Mouse (Mus musculus): ENCODE measurements around the gene Trappc2. TPM values are rescaled to one million over a fixed set of nuclear protein-coding genes. Genes with fewer than 3 reads are reported as not detected.
A peak's percentile ranks its signal among the peaks of the same experiment; 100 is the strongest.

The Trappc2 gene
- polyA plus RNA-seq, 1 experiment from 2014 or later = 91.4 TPM

- H3K4me2 ChIP-seq (replicated peaks) = no peak overlapping the region
- no peak for ATAC-seq (ENCODE audit: low FRiP score)
- no peaks in the 10 kb centered on the region for H3K9me3 ChIP-seq (ENCODE audit: control insufficient read depth, low read length)
- H3K27me3 ChIP-seq (ENCODE audit: control insufficient read depth, insufficient read depth, low read length) = no peaks in the 10 kb centered on the region
- no peaks in the 10 kb centered on the region for H3K4me1 ChIP-seq (replicated peaks; ENCODE audit: control insufficient read depth, insufficient read depth, low read length)
- WGBS = 100% methylated on average over 1 of the region's 1 CpGs
- DNase-seq (ENCODE audit: low spot score) = no peak
- no peak overlapping the region for H3K9ac ChIP-seq
- H3K27ac ChIP-seq = no peak overlapping the region
- H3K4me3 ChIP-seq (replicated peaks; ENCODE audit: low read length) = no peak overlapping the region
- H3K36me3 ChIP-seq (replicated peaks; ENCODE audit: control insufficient read depth, insufficient read depth) = peaks cover 4% of the 10 kb centered on the region; the same call in 1 of the 2 replicates
Measured at GRCm38 (mm10) chrX:166455525-166455924, 15.2 kb downstream of the Trappc2 start.

DNA sequence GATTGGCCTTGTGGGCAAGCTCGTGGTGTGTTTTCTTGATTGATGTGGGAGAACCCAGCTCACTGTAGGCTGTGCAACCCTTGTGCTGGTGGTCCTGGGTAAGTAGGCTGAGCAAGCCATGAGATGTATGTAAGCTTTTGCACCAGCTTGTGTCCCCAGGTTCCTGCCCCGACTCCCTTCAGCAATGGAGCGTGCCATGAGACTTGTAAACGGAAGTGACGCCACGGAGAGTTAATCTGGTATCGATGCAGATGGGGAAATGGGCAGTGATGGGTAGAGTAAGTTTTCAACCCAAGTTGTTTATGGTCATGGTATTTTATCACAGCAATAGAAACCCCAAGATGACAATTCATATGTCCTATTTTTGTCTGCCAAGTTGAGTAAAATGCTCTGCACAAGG is 27.9 kb downstream of the Trappc2 start:
- Histone ChIP-seq H3K9me3 (ENCODE audit: control insufficient read depth, low read length) (no peaks in the 10 kb centered on the region), H3K9ac (no peak overlapping the region), H3K27ac (no peak overlapping the region), H3K36me3 (replicated peaks; ENCODE audit: control insufficient read depth, insufficient read depth) (no peaks in the 10 kb centered on the region), H3K4me2 (replicated peaks) (no peak overlapping the region), H3K27me3 (ENCODE audit: control insufficient read depth, insufficient read depth, low read length) (no peaks in the 10 kb centered on the region), H3K4me1 (replicated peaks; ENCODE audit: control insufficient read depth, insufficient read depth, low read length) (no peaks in the 10 kb centered on the region), H3K4me3 (replicated peaks; ENCODE audit: low read length) (no peak overlapping the region)
- ATAC-seq (ENCODE audit: low FRiP score) (no peak), DNase-seq (ENCODE audit: low spot score) (no peak)
- 96% methylated on average over 7 of the region's 7 CpGs for WGBS

DNA sequence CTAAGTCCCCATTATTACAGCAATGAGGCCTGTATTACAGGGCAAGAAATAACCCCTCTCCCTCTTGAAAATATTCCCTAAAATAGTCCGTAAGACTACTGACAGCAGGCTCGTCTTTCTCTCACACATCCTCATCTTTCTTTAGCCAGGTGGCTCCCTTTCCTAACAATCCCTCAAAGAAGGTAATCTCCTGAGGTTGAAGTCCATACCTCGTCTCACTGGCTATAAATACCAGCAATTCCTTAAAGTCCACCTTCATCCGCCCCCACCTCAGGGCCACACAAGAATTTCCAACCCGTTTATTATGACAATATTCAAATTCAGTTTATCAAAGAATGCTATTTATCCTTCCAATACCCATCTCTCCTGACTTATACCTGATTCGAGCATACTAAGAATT is 32.2 kb downstream of the Trappc2 start:
- Histone ChIP-seq H3K27me3 (ENCODE audit: control insufficient read depth, insufficient read depth, low read length) (no peaks in the 10 kb centered on the region), H3K4me2 (replicated peaks) (no peak overlapping the region), H3K4me3 (replicated peaks; ENCODE audit: low read length) (no peak overlapping the region), H3K36me3 (replicated peaks; ENCODE audit: control insufficient read depth, insufficient read depth) (no peaks in the 10 kb centered on the region), H3K4me1 (replicated peaks; ENCODE audit: control insufficient read depth, insufficient read depth, low read length) (0 out of 2 replicates have a peak, but pooled peaks cover 3% of the 10 kb centered on the region), H3K9me3 (ENCODE audit: control insufficient read depth, low read length) (no peaks in the 10 kb centered on the region), H3K9ac (no peak overlapping the region), H3K27ac (no peak overlapping the region)
- no peak for DNase-seq (ENCODE audit: low spot score)
- WGBS = 88% methylated on average over 6 of the region's 6 CpGs
- ATAC-seq (ENCODE audit: low FRiP score) = no peak

DNA sequence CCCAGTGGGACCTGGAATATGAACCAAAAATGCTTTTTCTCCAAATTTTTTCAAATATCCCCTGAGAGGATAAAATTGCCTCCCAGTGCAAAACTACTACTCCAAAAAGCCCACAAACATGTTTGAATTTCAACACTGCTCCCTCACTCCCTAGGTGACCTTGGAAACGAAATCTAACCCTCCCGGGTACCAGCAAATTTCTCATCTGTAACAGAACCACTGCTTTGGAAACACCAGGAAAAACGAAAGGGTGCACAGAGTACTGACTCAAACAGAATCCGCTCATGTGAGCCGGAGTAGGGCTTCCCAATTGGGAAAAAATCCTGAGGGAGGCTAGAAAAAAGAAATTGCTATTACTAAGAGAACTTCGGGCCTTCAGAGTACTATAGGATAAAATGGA is 37.0 kb downstream of the Trappc2 start:
- Histone ChIP-seq H3K4me2 (replicated peaks) (peak overlapping the region; percentile 65), H3K9me3 (ENCODE audit: control insufficient read depth, low read length) (no peaks in the 10 kb centered on the region), H3K4me3 (replicated peaks; ENCODE audit: low read length) (peak overlapping the region; percentile 4; the same call in 1 of the 2 replicates), H3K4me1 (replicated peaks; ENCODE audit: control insufficient read depth, insufficient read depth, low read length) (0 out of 2 replicates have a peak, but pooled peaks cover 6% of the 10 kb centered on the region), H3K27me3 (ENCODE audit: control insufficient read depth, insufficient read depth, low read length) (no peaks in the 10 kb centered on the region), H3K36me3 (replicated peaks; ENCODE audit: control insufficient read depth, insufficient read depth) (no peaks in the 10 kb centered on the region), H3K27ac (no peak overlapping the region), H3K9ac (no peak overlapping the region)
- 71% methylated on average over 6 of the region's 6 CpGs for WGBS
- DNase-seq (ENCODE audit: low spot score) = no peak
- ATAC-seq (ENCODE audit: low FRiP score) = no peak

GRCm38 (mm10) chrX:166478631-166479364 is 38.4 kb downstream of the Trappc2 start:
- Histone ChIP-seq H3K4me3 (replicated peaks; ENCODE audit: low read length) (peak overlapping the region; percentile 60), H3K4me2 (replicated peaks) (peak overlapping the region; percentile 65), H3K9me3 (ENCODE audit: control insufficient read depth, low read length) (no peaks in the 10 kb centered on the region), H3K27ac (peak overlapping the region; percentile 82), H3K36me3 (replicated peaks; ENCODE audit: control insufficient read depth, insufficient read depth) (no peaks in the 10 kb centered on the region), H3K27me3 (ENCODE audit: control insufficient read depth, insufficient read depth, low read length) (no peaks in the 10 kb centered on the region), H3K4me1 (replicated peaks; ENCODE audit: control insufficient read depth, insufficient read depth, low read length) (0 out of 2 replicates have a peak, but pooled peaks cover 6% of the 10 kb centered on the region), H3K9ac (peak overlapping the region; percentile 76)
- DNase-seq (ENCODE audit: low spot score) (peak; percentile 24), ATAC-seq (ENCODE audit: low FRiP score) (no peak)
- 26% methylated on average over 28 of the region's 28 CpGs for WGBS

- H3K27me3 ChIP-seq (ENCODE audit: control insufficient read depth, insufficient read depth, low read length) = no peaks in the 10 kb centered on the region
- peak within 1 kb of the TSS; percentile 82 for H3K27ac ChIP-seq
- H3K36me3 ChIP-seq (replicated peaks; ENCODE audit: control insufficient read depth, insufficient read depth) = no peaks in the 10 kb centered on the region
- peak within 1 kb of the TSS; percentile 65 for H3K4me2 ChIP-seq (replicated peaks)
- ATAC-seq (ENCODE audit: low FRiP score) (peak; percentile 99), DNase-seq (ENCODE audit: low spot score) (peak; percentile 80)
- peak within 1 kb of the TSS; percentile 60 for H3K4me3 ChIP-seq (replicated peaks; ENCODE audit: low read length)
- H3K9ac ChIP-seq = peak within 1 kb of the TSS; percentile 76
- no peaks in the 10 kb centered on the region for H3K9me3 ChIP-seq (ENCODE audit: control insufficient read depth, low read length)
- 17% methylated on average over 33 of the region's 41 CpGs for WGBS
- H3K4me1 ChIP-seq (replicated peaks; ENCODE audit: control insufficient read depth, insufficient read depth, low read length) = 0 out of 2 replicates have a peak, but pooled peaks cover 6% of the 10 kb centered on the region
Measured at GRCm38 (mm10) chrX:166479365-166479983, 39.1 kb downstream of the Trappc2 start, which contains the start of gene Rab9. Gene Rab9, minus strand, starts transcription at chrX:166479867.

DNA sequence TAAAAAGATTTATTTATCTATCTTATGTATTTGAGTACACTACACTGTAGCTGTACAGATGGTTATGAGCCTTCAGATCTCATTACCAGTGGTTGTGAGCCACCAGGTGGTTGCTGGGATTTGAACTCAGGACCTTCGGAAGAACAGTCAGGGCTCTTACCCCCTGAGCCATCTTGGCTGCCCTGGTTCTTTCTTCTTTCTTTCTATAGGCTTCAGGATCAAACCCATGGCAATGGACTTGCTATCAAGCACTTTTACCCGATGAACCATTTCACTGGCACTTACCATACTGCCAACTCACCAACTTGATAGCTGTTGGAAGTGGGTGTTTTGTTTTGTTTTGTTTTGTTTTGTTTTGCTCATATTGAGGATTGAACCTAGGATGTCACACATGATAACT is 54.7 kb downstream of the Trappc2 start:
- no peaks in the 10 kb centered on the region for H3K4me1 ChIP-seq (replicated peaks; ENCODE audit: control insufficient read depth, insufficient read depth, low read length)
- H3K9me3 ChIP-seq (ENCODE audit: control insufficient read depth, low read length) = no peaks in the 10 kb centered on the region
- no peak overlapping the region for H3K9ac ChIP-seq
- H3K27me3 ChIP-seq (ENCODE audit: control insufficient read depth, insufficient read depth, low read length) = 0 out of 2 replicates have a peak, but pooled peaks cover 3% of the 10 kb centered on the region
- WGBS = 93% methylated on average over 2 of the region's 2 CpGs
- ATAC-seq (ENCODE audit: low FRiP score) (no peak), DNase-seq (ENCODE audit: low spot score) (no peak)
- no peak overlapping the region for H3K4me2 ChIP-seq (replicated peaks)
- no peak overlapping the region for H3K4me3 ChIP-seq (replicated peaks; ENCODE audit: low read length)
- no peak overlapping the region for H3K27ac ChIP-seq
- H3K36me3 ChIP-seq (replicated peaks; ENCODE audit: control insufficient read depth, insufficient read depth) = no peaks in the 10 kb centered on the region

- H3K9ac ChIP-seq = no peak overlapping the region
- 0 out of 2 replicates have a peak, but pooled peaks cover 3% of the 10 kb centered on the region for H3K27me3 ChIP-seq (ENCODE audit: control insufficient read depth, insufficient read depth, low read length)
- no peak overlapping the region for H3K4me3 ChIP-seq (replicated peaks; ENCODE audit: low read length)
- H3K9me3 ChIP-seq (ENCODE audit: control insufficient read depth, low read length) = no peaks in the 10 kb centered on the region
- WGBS = 50% methylated on average over 4 of the region's 4 CpGs
- no peaks in the 10 kb centered on the region for H3K4me1 ChIP-seq (replicated peaks; ENCODE audit: control insufficient read depth, insufficient read depth, low read length)
- DNase-seq (ENCODE audit: low spot score) (no peak), ATAC-seq (ENCODE audit: low FRiP score) (no peak)
- H3K4me2 ChIP-seq (replicated peaks) = no peak overlapping the region
- no peaks in the 10 kb centered on the region; the same call in 1 of the 2 replicates for H3K36me3 ChIP-seq (replicated peaks; ENCODE audit: control insufficient read depth, insufficient read depth)
- no peak overlapping the region for H3K27ac ChIP-seq
Measured at GRCm38 (mm10) chrX:166497771-166498170, 57.4 kb downstream of the Trappc2 start.

DNA sequence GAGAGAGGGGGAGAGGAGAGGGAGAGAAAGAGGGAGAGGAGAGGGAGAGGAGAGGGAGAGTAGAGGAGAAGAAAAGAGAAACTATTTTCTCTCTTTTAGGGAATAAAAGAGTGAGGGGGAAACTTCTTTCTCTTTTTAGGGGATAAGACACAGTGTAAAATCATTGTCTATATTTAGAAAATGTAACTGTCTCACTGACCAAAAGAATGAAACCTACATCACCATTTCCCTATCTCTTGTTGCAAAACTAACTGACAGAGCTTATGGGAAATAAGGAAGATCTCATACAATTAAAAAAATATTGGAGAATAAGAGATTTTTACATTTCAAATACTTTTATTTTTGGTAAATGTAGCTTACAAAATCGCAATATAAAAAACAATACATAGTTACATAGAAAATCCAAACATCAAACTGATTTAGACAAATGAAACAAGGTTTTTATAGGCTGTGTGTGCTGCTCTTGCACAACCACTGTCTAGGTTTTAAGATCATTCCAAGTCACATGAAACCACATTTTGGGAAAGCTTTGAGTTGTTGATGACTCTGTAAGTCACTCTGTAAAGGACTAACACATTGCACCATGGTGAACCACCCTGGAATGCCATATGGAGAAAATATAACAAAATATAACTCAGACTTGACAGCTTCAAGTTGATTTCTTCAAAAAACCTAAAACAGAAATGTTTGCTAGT is 59.3 kb downstream of the Trappc2 start:
- 77% methylated on average over 1 of the region's 1 CpGs for WGBS
- Histone ChIP-seq H3K4me1 (replicated peaks; ENCODE audit: control insufficient read depth, insufficient read depth, low read length) (no peaks in the 10 kb centered on the region), H3K4me3 (replicated peaks; ENCODE audit: low read length) (no peak overlapping the region), H3K9me3 (ENCODE audit: control insufficient read depth, low read length) (no peaks in the 10 kb centered on the region), H3K27me3 (ENCODE audit: control insufficient read depth, insufficient read depth, low read length) (0 out of 2 replicates have a peak, but pooled peaks cover 3% of the 10 kb centered on the region), H3K9ac (no peak overlapping the region), H3K36me3 (replicated peaks; ENCODE audit: control insufficient read depth, insufficient read depth) (peaks cover 6% of the 10 kb centered on the region; the same call in 1 of the 2 replicates), H3K27ac (no peak overlapping the region), H3K4me2 (replicated peaks) (no peak overlapping the region)
- no peak for ATAC-seq (ENCODE audit: low FRiP score)
- no peak for DNase-seq (ENCODE audit: low spot score)

Measured in hindbrain, embryonic 14.5 days (tissue).